Mouse (Mus musculus) v-Abl transformed pro-B cells (cell line): ENCODE results near the gene Ide.

Source experiments
- in situ Hi-C, 2 experiments: fragments of 400-800 bp; cut with MboI; formaldehyde crosslinking; loops; one replicate each; pipeline ENCODE4 v1.15.1; 2025; ENCODE audit not compliant: unreplicated experiment in 2 of 2

Ide gene

GRCm38 (mm10) chr19:37335392-37335791 lies 2.3 kb downstream of the Ide start:
- in situ Hi-C loops, result no loop called here

GRCm38 (mm10) chr19:37333357-37333756 lies 4.3 kb downstream of the Ide start:
- in situ Hi-C loops, result no loop called here

GRCm38 (mm10) chr19:37332726-37333125 lies 4.9 kb downstream of the Ide start:
- in situ Hi-C loops, result no loop called here

- in situ Hi-C loops, result no loop called here
These were observed 10.4 kb downstream of the Ide start for GRCm38 (mm10) chr19:37327216-37327615.

GRCm38 (mm10) chr19:37323566-37323965 lies 14.1 kb downstream of the Ide start:
- in situ Hi-C loops, result no loop called here

GRCm38 (mm10) chr19:37320802-37321619 lies 16.6 kb downstream of the Ide start:
- in situ Hi-C loops, result no loop called here

- in situ Hi-C loops, result no loop called here
These were observed 20.3 kb downstream of the Ide start for GRCm38 (mm10) chr19:37317359-37317758.

- in situ Hi-C loops, result no loop called here
These were observed 22.6 kb downstream of the Ide start for GRCm38 (mm10) chr19:37315091-37315490.

GRCm38 (mm10) chr19:37311426-37311825 lies 26.2 kb downstream of the Ide start:
- in situ Hi-C loops, result no loop called here

GRCm38 (mm10) chr19:37310133-37310532 lies 27.5 kb downstream of the Ide start:
- in situ Hi-C loops, result no loop called here

- in situ Hi-C loops, result no loop called here
These were observed 28.7 kb downstream of the Ide start for GRCm38 (mm10) chr19:37308941-37309340.

GRCm38 (mm10) chr19:37307826-37308545 lies 29.7 kb downstream of the Ide start:
- in situ Hi-C loops, result no loop called here

GRCm38 (mm10) chr19:37306176-37306575 lies 31.5 kb downstream of the Ide start:
- in situ Hi-C loops, result no loop called here

GRCm38 (mm10) chr19:37304866-37305265 lies 32.8 kb downstream of the Ide start:
- in situ Hi-C loops, result no loop called here

- in situ Hi-C loops, result no loop called here
These were observed 33.6 kb downstream of the Ide start for GRCm38 (mm10) chr19:37304006-37304405.

GRCm38 (mm10) chr19:37301733-37302132 lies 35.9 kb downstream of the Ide start:
- in situ Hi-C loops, result no loop called here

GRCm38 (mm10) chr19:37291676-37292075 lies 46.0 kb downstream of the Ide start:
- in situ Hi-C loops, result no loop called here

- in situ Hi-C loops, result no loop called here
These were observed 46.7 kb downstream of the Ide start for GRCm38 (mm10) chr19:37290906-37291305.

- in situ Hi-C loops, result loop anchor here in 1 of 2 experiments (10.0 kb wide), 2 partner anchors 130 to 260 kb away; no protein-coding TSS in a partner anchor
These were observed 52.9 kb downstream of the Ide start for GRCm38 (mm10) chr19:37284775-37285174.

GRCm38 (mm10) chr19:37283166-37283565 lies 54.5 kb downstream of the Ide start:
- in situ Hi-C loops, result loop anchor here in 1 of 2 experiments (10.0 kb wide), 2 partner anchors 132 to 262 kb away; no protein-coding TSS in a partner anchor

- in situ Hi-C loops, result loop anchor here in 1 of 2 experiments (10.0 kb wide), 2 partner anchors 133 to 263 kb away; no protein-coding TSS in a partner anchor
These were observed 55.9 kb downstream of the Ide start for GRCm38 (mm10) chr19:37281710-37282109.

- in situ Hi-C loops, result no loop called here
These were observed 58.5 kb downstream of the Ide start for GRCm38 (mm10) chr19:37279194-37279593.
